Mouse (Mus musculus): ENCODE results near the gene Tmem74b. TPM values are rescaled to one million over a fixed set of nuclear protein-coding genes. Genes with fewer than 3 reads are reported as not detected.

The Tmem74b gene
- 0.55 and 0.77 TPM in 2 replicates for polyA plus RNA-seq (2014; fragmentation: Nextera tagmentation; extraction: Ambion mirVana)

- Histone ChIP-seq H3K9ac (ENCODE audit: low read depth, low read length) (peak within 1 kb of the TSS; percentile 66), H3K27me3 (ENCODE audit: control insufficient read depth, insufficient read depth, low read length) (peaks cover 47% of the 10 kb centered on the region), H3K4me2 (replicated peaks; ENCODE audit: low read depth, low read length) (peak within 1 kb of the TSS; percentile 100), H3K4me3 (ENCODE audit: low read length) (peak within 1 kb of the TSS; percentile 62), H3K9me3 (ENCODE audit: control insufficient read depth, low read length) (no peaks in the 10 kb centered on the region), H3K27ac (ENCODE audit: low read depth, low read length) (no peak within 1 kb of the TSS), H3K36me3 (ENCODE audit: control insufficient read depth, insufficient read depth, low read length) (no peaks in the 10 kb centered on the region), H3K4me1 (ENCODE audit: control insufficient read depth, insufficient read depth, low read length) (no peaks in the 10 kb centered on the region)
- no peak; the same call in 1 of the 2 replicates for ATAC-seq (ENCODE audit: low FRiP score, low TSS enrichment)
- 4% methylated on average over 25 of the region's 25 CpGs for WGBS
Measured at GRCm38 (mm10) chr2:151701231-151702145, at the start of gene Tmem74b. Gene Tmem74b (plus strand): TSS chr2:151702008.

- Histone ChIP-seq H3K9me3 (ENCODE audit: control insufficient read depth, low read length) (no peaks in the 10 kb centered on the region), H3K4me2 (replicated peaks; ENCODE audit: low read depth, low read length) (no peak overlapping the region), H3K4me3 (ENCODE audit: low read length) (no peak overlapping the region), H3K4me1 (ENCODE audit: control insufficient read depth, insufficient read depth, low read length) (no peaks in the 10 kb centered on the region), H3K36me3 (ENCODE audit: control insufficient read depth, insufficient read depth, low read length) (no peaks in the 10 kb centered on the region), H3K27me3 (ENCODE audit: control insufficient read depth, insufficient read depth, low read length) (no peaks in the 10 kb centered on the region), H3K27ac (ENCODE audit: low read depth, low read length) (no peak overlapping the region), H3K9ac (ENCODE audit: low read depth, low read length) (no peak overlapping the region)
- WGBS = 63% methylated on average over 1 of the region's 1 CpGs
- ATAC-seq (ENCODE audit: low FRiP score, low TSS enrichment) = no peak
Measured at GRCm38 (mm10) chr2:151652053-151652452, 49.8 kb upstream of the Tmem74b start.

GRCm38 (mm10) chr2:151668433-151668832 is 33.4 kb upstream of the Tmem74b start, which contains the start of gene Rad21l:
Gene Rad21l (minus strand): TSS chr2:151668533.
- Histone ChIP-seq H3K36me3 (ENCODE audit: control insufficient read depth, insufficient read depth, low read length) (no peaks in the 10 kb centered on the region), H3K4me3 (ENCODE audit: low read length) (no peak within 1 kb of the TSS), H3K27ac (ENCODE audit: low read depth, low read length) (no peak within 1 kb of the TSS), H3K4me2 (replicated peaks; ENCODE audit: low read depth, low read length) (no peak within 1 kb of the TSS), H3K9me3 (ENCODE audit: control insufficient read depth, low read length) (no peaks in the 10 kb centered on the region), H3K4me1 (ENCODE audit: control insufficient read depth, insufficient read depth, low read length) (no peaks in the 10 kb centered on the region), H3K27me3 (ENCODE audit: control insufficient read depth, insufficient read depth, low read length) (peaks cover 23% of the 10 kb centered on the region), H3K9ac (ENCODE audit: low read depth, low read length) (no peak within 1 kb of the TSS)
- no peak for ATAC-seq (ENCODE audit: low FRiP score, low TSS enrichment)
- WGBS = 76% methylated on average over 3 of the region's 3 CpGs

- Histone ChIP-seq H3K9ac (ENCODE audit: low read depth, low read length) (no peak overlapping the region), H3K27ac (ENCODE audit: low read depth, low read length) (no peak overlapping the region), H3K4me1 (ENCODE audit: control insufficient read depth, insufficient read depth, low read length) (no peaks in the 10 kb centered on the region), H3K36me3 (ENCODE audit: control insufficient read depth, insufficient read depth, low read length) (no peaks in the 10 kb centered on the region), H3K4me3 (ENCODE audit: low read length) (no peak overlapping the region), H3K4me2 (replicated peaks; ENCODE audit: low read depth, low read length) (no peak overlapping the region), H3K27me3 (ENCODE audit: control insufficient read depth, insufficient read depth, low read length) (peaks cover 18% of the 10 kb centered on the region), H3K9me3 (ENCODE audit: control insufficient read depth, low read length) (no peaks in the 10 kb centered on the region)
- ATAC-seq (ENCODE audit: low FRiP score, low TSS enrichment) = peak; percentile 52
- WGBS = 41% methylated on average over 47 of the region's 48 CpGs
Measured at GRCm38 (mm10) chr2:151670026-151670967, 31.5 kb upstream of the Tmem74b start.

- no peak overlapping the region for H3K9ac ChIP-seq (ENCODE audit: low read depth, low read length)
- H3K27me3 ChIP-seq (ENCODE audit: control insufficient read depth, insufficient read depth, low read length) = peaks cover 18% of the 10 kb centered on the region
- no peak for ATAC-seq (ENCODE audit: low FRiP score, low TSS enrichment)
- WGBS = 57% methylated on average over 1 of the region's 1 CpGs
- no peak overlapping the region for H3K4me2 ChIP-seq (replicated peaks; ENCODE audit: low read depth, low read length)
- no peaks in the 10 kb centered on the region for H3K4me1 ChIP-seq (ENCODE audit: control insufficient read depth, insufficient read depth, low read length)
- no peak overlapping the region for H3K27ac ChIP-seq (ENCODE audit: low read depth, low read length)
- no peaks in the 10 kb centered on the region for H3K36me3 ChIP-seq (ENCODE audit: control insufficient read depth, insufficient read depth, low read length)
- H3K9me3 ChIP-seq (ENCODE audit: control insufficient read depth, low read length) = no peaks in the 10 kb centered on the region
- no peak overlapping the region for H3K4me3 ChIP-seq (ENCODE audit: low read length)
Measured at GRCm38 (mm10) chr2:151670968-151671329, 30.9 kb upstream of the Tmem74b start.

GRCm38 (mm10) chr2:151676234-151676633 is 25.6 kb upstream of the Tmem74b start:
- 59% methylated on average over 2 of the region's 2 CpGs for whole genome bisulfite sequencing

GRCm38 (mm10) chr2:151682357-151682756 is 19.5 kb upstream of the Tmem74b start:
- no peak for ATAC-seq (ENCODE audit: low FRiP score, low TSS enrichment)
- 60% methylated on average over 3 of the region's 3 CpGs for whole genome bisulfite sequencing
- no peak overlapping the region for H3K4me3 ChIP-seq (ENCODE audit: low read length)

More at GRCm38 (mm10) chr2:151676234-151676633, 25.6 kb upstream of the Tmem74b start:
- H3K36me3 ChIP-seq (ENCODE audit: control insufficient read depth, insufficient read depth, low read length) = no peaks in the 10 kb centered on the region
- no peak for ATAC-seq (ENCODE audit: low FRiP score, low TSS enrichment)
- no peaks in the 10 kb centered on the region for H3K4me1 ChIP-seq (ENCODE audit: control insufficient read depth, insufficient read depth, low read length)
- H3K27me3 ChIP-seq (ENCODE audit: control insufficient read depth, insufficient read depth, low read length) = 0 out of 2 replicates have a peak, but pooled peaks cover 2% of the 10 kb centered on the region
- no peak overlapping the region for H3K4me2 ChIP-seq (replicated peaks; ENCODE audit: low read depth, low read length)
- no peak overlapping the region for H3K4me3 ChIP-seq (ENCODE audit: low read length)
- no peak overlapping the region for H3K9ac ChIP-seq (ENCODE audit: low read depth, low read length)
- no peaks in the 10 kb centered on the region for H3K9me3 ChIP-seq (ENCODE audit: control insufficient read depth, low read length)
- H3K27ac ChIP-seq (ENCODE audit: low read depth, low read length) = no peak overlapping the region

GRCm38 (mm10) chr2:151682976-151683375 is 18.8 kb upstream of the Tmem74b start:
- H3K27ac ChIP-seq (ENCODE audit: low read depth, low read length) = no peak overlapping the region
- H3K36me3 ChIP-seq (ENCODE audit: control insufficient read depth, insufficient read depth, low read length) = no peaks in the 10 kb centered on the region
- H3K9ac ChIP-seq (ENCODE audit: low read depth, low read length) = no peak overlapping the region
- 92% methylated on average over 4 of the region's 4 CpGs for WGBS
- no peak overlapping the region for H3K4me2 ChIP-seq (replicated peaks; ENCODE audit: low read depth, low read length)
- no peak overlapping the region for H3K4me3 ChIP-seq (ENCODE audit: low read length)
- no peaks in the 10 kb centered on the region for H3K9me3 ChIP-seq (ENCODE audit: control insufficient read depth, low read length)
- no peaks in the 10 kb centered on the region for H3K4me1 ChIP-seq (ENCODE audit: control insufficient read depth, insufficient read depth, low read length)
- H3K27me3 ChIP-seq (ENCODE audit: control insufficient read depth, insufficient read depth, low read length) = 0 out of 2 replicates have a peak, but pooled peaks cover 2% of the 10 kb centered on the region
- no peak for ATAC-seq (ENCODE audit: low FRiP score, low TSS enrichment)

More at GRCm38 (mm10) chr2:151682357-151682756, 19.5 kb upstream of the Tmem74b start:
- H3K27ac ChIP-seq (ENCODE audit: low read depth, low read length) = no peak overlapping the region
- H3K36me3 ChIP-seq (ENCODE audit: control insufficient read depth, insufficient read depth, low read length) = no peaks in the 10 kb centered on the region
- no peaks in the 10 kb centered on the region for H3K4me1 ChIP-seq (ENCODE audit: control insufficient read depth, insufficient read depth, low read length)
- no peaks in the 10 kb centered on the region for H3K9me3 ChIP-seq (ENCODE audit: control insufficient read depth, low read length)
- H3K27me3 ChIP-seq (ENCODE audit: control insufficient read depth, insufficient read depth, low read length) = 0 out of 2 replicates have a peak, but pooled peaks cover 2% of the 10 kb centered on the region
- no peak overlapping the region for H3K9ac ChIP-seq (ENCODE audit: low read depth, low read length)
- no peak overlapping the region for H3K4me2 ChIP-seq (replicated peaks; ENCODE audit: low read depth, low read length)

Measured in kidney, embryonic 14.5 days (tissue).